Mouse (Mus musculus): ENCODE measurements around the gene C730034F03Rik. TPM values are rescaled to one million over a fixed set of nuclear protein-coding genes. Genes with fewer than 3 reads are reported as not detected.
"Not testable (repeated sequence)": the region's sequence is repeated elsewhere in the genome, so short reads cannot be mapped to it uniquely, and the experiment has no call there.

Gene C730034F03Rik
- polyA plus RNA-seq, 1 experiment from 2014 or later = 4.7 TPM

GRCm38 (mm10) chr15:89415282-89415681 lies 14.1 kb upstream of the C730034F03Rik start:
- Histone ChIP-seq H3K36me3 (peaks cover 5% of the 10 kb centered on the region; the same call in 1 of the 2 replicates), H3K4me1 (no peaks in the 10 kb centered on the region), H3K4me2 (replicated peaks) (no peak overlapping the region), H3K4me3 (no peak overlapping the region), H3K27ac (no peak overlapping the region), H3K9me3 (0 out of 2 replicates have a peak, but pooled peaks cover 1% of the 10 kb centered on the region), H3K27me3 (no peaks in the 10 kb centered on the region), H3K9ac (no peak overlapping the region)
- ATAC-seq (ENCODE audit: insufficient number of reproducible peaks, insufficient read depth, low FRiP score, low TSS enrichment) = no peak
- 87% methylated on average over 8 of the region's 8 CpGs for WGBS

- Histone ChIP-seq H3K4me1 (peaks cover 7% of the 10 kb centered on the region; the same call in 1 of the 2 replicates), H3K4me2 (replicated peaks) (no peak overlapping the region), H3K36me3 (peaks cover 20% of the 10 kb centered on the region), H3K27ac (no peak overlapping the region), H3K9ac (no peak overlapping the region), H3K9me3 (no peaks in the 10 kb centered on the region), H3K4me3 (no peak overlapping the region), H3K27me3 (0 out of 2 replicates have a peak, but pooled peaks cover 2% of the 10 kb centered on the region)
- WGBS = 90% methylated on average over 9 of the region's 9 CpGs
- ATAC-seq (ENCODE audit: insufficient number of reproducible peaks, insufficient read depth, low FRiP score, low TSS enrichment) = no peak
Observed at GRCm38 (mm10) chr15:89421938-89422337, 7.5 kb upstream of the C730034F03Rik start.

- H3K27ac ChIP-seq = no peak overlapping the region
- 0 out of 2 replicates have a peak, but pooled peaks cover 2% of the 10 kb centered on the region for H3K27me3 ChIP-seq
- peaks cover 13% of the 10 kb centered on the region for H3K4me1 ChIP-seq
- 85% methylated on average over 8 of the region's 8 CpGs for WGBS
- no peak overlapping the region for H3K9ac ChIP-seq
- ATAC-seq (ENCODE audit: insufficient number of reproducible peaks, insufficient read depth, low FRiP score, low TSS enrichment) = no peak
- H3K4me2 ChIP-seq (replicated peaks) = no peak overlapping the region
- no peaks in the 10 kb centered on the region for H3K9me3 ChIP-seq
- peaks cover 22% of the 10 kb centered on the region for H3K36me3 ChIP-seq
- H3K4me3 ChIP-seq = no peak overlapping the region
Observed at GRCm38 (mm10) chr15:89424621-89425020, 4.8 kb upstream of the C730034F03Rik start.

- no peak within 1 kb of the TSS for H3K4me3 ChIP-seq
- H3K9me3 ChIP-seq = no peaks in the 10 kb centered on the region
- no peak for ATAC-seq (ENCODE audit: insufficient number of reproducible peaks, insufficient read depth, low FRiP score, low TSS enrichment)
- 0 out of 2 replicates have a peak, but pooled peaks cover 2% of the 10 kb centered on the region for H3K27me3 ChIP-seq
- H3K4me2 ChIP-seq (replicated peaks) = 0 out of 2 replicates have a peak within 1 kb of the TSS, but pooled peaks have one; percentile 12
- H3K4me1 ChIP-seq = peaks cover 16% of the 10 kb centered on the region
- H3K36me3 ChIP-seq = peaks cover 19% of the 10 kb centered on the region
- no peak within 1 kb of the TSS for H3K9ac ChIP-seq
- no peak within 1 kb of the TSS for H3K27ac ChIP-seq
- 24% methylated on average over 6 of the region's 6 CpGs for WGBS
Observed at GRCm38 (mm10) chr15:89425711-89426121, 3.7 kb upstream of the C730034F03Rik start, which contains the start of gene Cpt1b. TSS of gene Cpt1b (minus strand) at chr15:89425863.

- H3K36me3 ChIP-seq = peaks cover 19% of the 10 kb centered on the region
- no peak overlapping the region for H3K4me2 ChIP-seq (replicated peaks)
- no peaks in the 10 kb centered on the region for H3K9me3 ChIP-seq
- no peak for ATAC-seq (ENCODE audit: insufficient number of reproducible peaks, insufficient read depth, low FRiP score, low TSS enrichment)
- H3K27me3 ChIP-seq = 0 out of 2 replicates have a peak, but pooled peaks cover 2% of the 10 kb centered on the region
- peaks cover 16% of the 10 kb centered on the region for H3K4me1 ChIP-seq
- H3K9ac ChIP-seq = no peak overlapping the region
- no peak overlapping the region for H3K4me3 ChIP-seq
- no peak overlapping the region for H3K27ac ChIP-seq
- WGBS = 87% methylated on average over 10 of the region's 10 CpGs
Observed at GRCm38 (mm10) chr15:89426716-89427115, 2.7 kb upstream of the C730034F03Rik start.

GRCm38 (mm10) chr15:89428136-89428790 lies 1.1 kb upstream of the C730034F03Rik start:
- H3K9ac ChIP-seq = peak overlapping the region; percentile 79
- H3K4me2 ChIP-seq (replicated peaks) = peak overlapping the region; percentile 84
- H3K4me1 ChIP-seq = peaks cover 16% of the 10 kb centered on the region
- H3K4me3 ChIP-seq = peak overlapping the region; percentile 67
- ATAC-seq (ENCODE audit: insufficient number of reproducible peaks, insufficient read depth, low FRiP score, low TSS enrichment) = no peak
- H3K27me3 ChIP-seq = 0 out of 2 replicates have a peak, but pooled peaks cover 2% of the 10 kb centered on the region
- H3K9me3 ChIP-seq = no peaks in the 10 kb centered on the region
- WGBS = 81% methylated on average over 19 of the region's 19 CpGs
- no peak overlapping the region for H3K27ac ChIP-seq
- peaks cover 19% of the 10 kb centered on the region for H3K36me3 ChIP-seq

GRCm38 (mm10) chr15:89428821-89429351 lies 503 bp upstream of the C730034F03Rik start:
- peak overlapping the region; percentile 79 for H3K9ac ChIP-seq
- H3K9me3 ChIP-seq = no peaks in the 10 kb centered on the region
- peak overlapping the region; percentile 67 for H3K4me3 ChIP-seq
- H3K4me2 ChIP-seq (replicated peaks) = peak overlapping the region; percentile 84
- H3K4me1 ChIP-seq = peaks cover 16% of the 10 kb centered on the region
- peaks cover 19% of the 10 kb centered on the region for H3K36me3 ChIP-seq
- peak overlapping the region; percentile 93; the same call in 1 of the 2 replicates for H3K27ac ChIP-seq
- WGBS = 5% methylated on average over 22 of the region's 22 CpGs
- ATAC-seq (ENCODE audit: insufficient number of reproducible peaks, insufficient read depth, low FRiP score, low TSS enrichment) = peak; percentile 42; the same call in 1 of the 2 replicates
- H3K27me3 ChIP-seq = 0 out of 2 replicates have a peak, but pooled peaks cover 2% of the 10 kb centered on the region

GRCm38 (mm10) chr15:89430341-89430740 lies 952 bp downstream of the C730034F03Rik start:
- H3K4me2 ChIP-seq (replicated peaks) = peak overlapping the region; percentile 84
- no peaks in the 10 kb centered on the region for H3K9me3 ChIP-seq
- H3K27ac ChIP-seq = peak overlapping the region; percentile 93
- peaks cover 19% of the 10 kb centered on the region for H3K36me3 ChIP-seq
- 49% methylated on average over 6 of the region's 6 CpGs for WGBS
- no peak for ATAC-seq (ENCODE audit: insufficient number of reproducible peaks, insufficient read depth, low FRiP score, low TSS enrichment)
- peak overlapping the region; percentile 67 for H3K4me3 ChIP-seq
- peak overlapping the region; percentile 79 for H3K9ac ChIP-seq
- peaks cover 16% of the 10 kb centered on the region for H3K4me1 ChIP-seq
- H3K27me3 ChIP-seq = 0 out of 2 replicates have a peak, but pooled peaks cover 2% of the 10 kb centered on the region

- not testable (repeated sequence) for H3K4me3 ChIP-seq; H3K9me3 ChIP-seq; H3K27me3 ChIP-seq; H3K4me2 ChIP-seq (replicated peaks); H3K9ac ChIP-seq; ATAC-seq (ENCODE audit: insufficient number of reproducible peaks, insufficient read depth, low FRiP score, low TSS enrichment); H3K27ac ChIP-seq
- Histone ChIP-seq H3K4me1 (peaks cover 12% of the 10 kb centered on the region), H3K36me3 (peaks cover 19% of the 10 kb centered on the region)
- 85% methylated on average over 9 of the region's 9 CpGs for WGBS
Observed at GRCm38 (mm10) chr15:89430771-89431170, 1.4 kb downstream of the C730034F03Rik start.

- H3K27me3 ChIP-seq = no peaks in the 10 kb centered on the region
- 91% methylated on average over 3 of the region's 3 CpGs for WGBS
Observed at GRCm38 (mm10) chr15:89431271-89431670, 1.9 kb downstream of the C730034F03Rik start.

GRCm38 (mm10) chr15:89431806-89432205 lies 2.4 kb downstream of the C730034F03Rik start:
- Histone ChIP-seq H3K9ac (no peak overlapping the region), H3K4me3 (no peak overlapping the region), H3K4me2 (replicated peaks) (no peak overlapping the region), H3K27me3 (no peaks in the 10 kb centered on the region), H3K36me3 (peaks cover 8% of the 10 kb centered on the region; the same call in 1 of the 2 replicates), H3K9me3 (no peaks in the 10 kb centered on the region), H3K4me1 (peaks cover 9% of the 10 kb centered on the region), H3K27ac (no peak overlapping the region)
- 92% methylated on average over 6 of the region's 6 CpGs for WGBS
- no peak for ATAC-seq (ENCODE audit: insufficient number of reproducible peaks, insufficient read depth, low FRiP score, low TSS enrichment)

More at GRCm38 (mm10) chr15:89431271-89431670, 1.9 kb downstream of the C730034F03Rik start:
- Histone ChIP-seq H3K4me2 (replicated peaks) (no peak overlapping the region), H3K4me3 (no peak overlapping the region), H3K36me3 (peaks cover 14% of the 10 kb centered on the region), H3K9me3 (no peaks in the 10 kb centered on the region), H3K27ac (no peak overlapping the region), H3K9ac (no peak overlapping the region), H3K4me1 (peaks cover 9% of the 10 kb centered on the region)
- no peak for ATAC-seq (ENCODE audit: insufficient number of reproducible peaks, insufficient read depth, low FRiP score, low TSS enrichment)

- no peak for ATAC-seq (ENCODE audit: insufficient number of reproducible peaks, insufficient read depth, low FRiP score, low TSS enrichment)
Observed at GRCm38 (mm10) chr15:89432946-89433345, 3.6 kb downstream of the C730034F03Rik start.

More at GRCm38 (mm10) chr15:89432946-89433345, 3.6 kb downstream of the C730034F03Rik start:
- H3K4me1 ChIP-seq = peaks cover 9% of the 10 kb centered on the region
- H3K36me3 ChIP-seq = no peaks in the 10 kb centered on the region
- no peaks in the 10 kb centered on the region for H3K9me3 ChIP-seq
- no peak overlapping the region for H3K9ac ChIP-seq
- H3K27ac ChIP-seq = no peak overlapping the region
- H3K27me3 ChIP-seq = no peaks in the 10 kb centered on the region
- H3K4me2 ChIP-seq (replicated peaks) = no peak overlapping the region
- WGBS = 73% methylated on average over 4 of the region's 4 CpGs
- H3K4me3 ChIP-seq = no peak overlapping the region
